Mouse (Mus musculus) brain, embryonic 14.5 days (tissue): ENCODE data around the gene Upp2. TPM values are rescaled to one million over a fixed set of nuclear protein-coding genes. Genes with fewer than 3 reads are reported as not detected.

Source experiments
- DNase-seq: peaks from one replicate; pipeline ENCODE4 v3.0.0-alpha.2; 2011; ENCODE audit warnings: low read depth
- CTCF ChIP-seq: fragments of 200-500 bp; IDR thresholded peaks from 2 replicates; pipeline ENCODE4 v1.5.1; 2012; ENCODE audit warnings: inconsistent platforms, mild to moderate bottlenecking, moderate library complexity, borderline replicate concordance; ENCODE audit not compliant: insufficient read depth, insufficient read length; ENCODE audit errors: extremely low read depth
- POLR2A ChIP-seq: fragments of 200-500 bp; IDR thresholded peaks from 2 replicates; pipeline ENCODE4 v1.6.1; 2012; ENCODE audit warnings: mild to moderate bottlenecking, inconsistent platforms, borderline replicate concordance; ENCODE audit not compliant: poor library complexity, insufficient read depth, insufficient read length, severe bottlenecking; ENCODE audit errors: extremely low read depth
- polyA plus RNA-seq: library from polyadenylated mRNA; depleted of rRNA; stranded (reverse); fragments of >200 nt; gene quantifications from 2 replicates; pipeline ENCODE4 v1.2.3, GENCODE M21; 2012

Gene Upp2
- polyA plus RNA-seq, 1 experiment: 13.5 TPM

- TF ChIP-seq CTCF (no peak), POLR2A (no peak)
- DNase-seq: peak; percentile 97
These were observed 34.7 kb upstream of the Upp2 start for GRCm38 (mm10) chr2:58532260-58532850.

DNA sequence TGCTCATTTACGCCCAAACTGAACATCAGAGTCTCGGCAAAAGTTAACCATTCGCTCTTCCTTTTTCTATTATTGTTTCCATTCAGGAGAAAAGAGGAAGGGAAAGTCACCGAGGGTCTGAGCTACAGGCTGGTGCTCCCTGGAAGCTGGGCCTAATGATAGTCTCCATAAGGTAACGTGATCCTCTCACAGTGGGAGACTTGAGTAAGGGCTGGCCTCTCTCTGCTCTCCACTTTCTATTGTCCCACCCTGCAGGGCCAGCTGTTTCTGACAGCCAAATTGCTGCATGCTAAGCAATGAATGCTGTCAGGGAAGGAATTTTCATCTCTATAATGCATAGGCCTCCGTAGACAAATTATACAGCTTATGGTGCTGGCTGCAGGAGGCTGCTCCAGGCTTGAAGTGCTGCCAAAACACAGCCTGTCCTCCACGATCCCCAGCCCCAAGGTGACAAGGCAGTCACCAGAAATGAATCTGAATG, 33.5 kb upstream of the Upp2 start:
- TF ChIP-seq POLR2A: no peak
- no peak for TF ChIP-seq CTCF
- peak; percentile 86 for DNase-seq

- no peak for TF ChIP-seq CTCF
- no peak for DNase-seq
These were observed 32.7 kb upstream of the Upp2 start for GRCm38 (mm10) chr2:58534379-58534778.

DNA sequence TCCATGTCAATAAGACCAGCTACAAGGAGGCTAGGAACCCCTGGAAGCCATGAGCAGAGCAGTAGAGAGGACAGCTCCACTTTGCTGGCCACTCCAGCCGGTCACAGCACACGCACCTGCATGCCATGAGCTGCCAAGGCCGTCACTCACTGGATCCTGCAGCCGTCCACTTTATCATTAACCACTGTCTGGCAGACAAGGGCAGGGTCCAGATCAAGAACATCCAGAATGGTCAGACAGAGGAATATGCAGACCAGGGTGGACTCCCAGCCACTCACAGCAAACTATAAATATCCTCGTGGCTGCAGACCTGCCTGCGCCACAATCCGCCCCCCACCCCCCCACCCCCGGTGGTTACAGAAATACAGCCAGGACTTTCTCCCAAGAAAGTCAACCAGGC, 31.9 kb upstream of the Upp2 start:
- no peak for DNase-seq
- TF ChIP-seq POLR2A (no peak), CTCF (no peak)

DNA sequence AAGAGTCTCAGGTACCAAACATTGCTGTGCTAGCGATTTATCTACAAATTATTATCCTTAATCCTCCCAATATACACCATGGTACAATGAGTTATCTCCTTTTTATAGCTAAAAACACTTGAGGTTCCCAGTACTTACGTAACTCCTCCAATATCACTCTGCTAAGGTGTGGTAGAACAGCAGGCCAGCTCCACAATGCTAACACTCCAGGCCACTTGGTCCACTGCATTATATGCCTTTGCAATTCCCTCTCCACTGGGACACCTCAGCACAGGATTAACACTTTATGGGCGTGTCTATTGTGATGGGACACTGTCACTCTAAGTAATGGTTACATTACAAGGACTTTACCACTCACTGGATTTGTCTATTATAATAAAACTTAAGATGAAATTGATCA, 30.3 kb upstream of the Upp2 start:
- DNase-seq: no peak
- TF ChIP-seq POLR2A (no peak), CTCF (no peak)

DNA sequence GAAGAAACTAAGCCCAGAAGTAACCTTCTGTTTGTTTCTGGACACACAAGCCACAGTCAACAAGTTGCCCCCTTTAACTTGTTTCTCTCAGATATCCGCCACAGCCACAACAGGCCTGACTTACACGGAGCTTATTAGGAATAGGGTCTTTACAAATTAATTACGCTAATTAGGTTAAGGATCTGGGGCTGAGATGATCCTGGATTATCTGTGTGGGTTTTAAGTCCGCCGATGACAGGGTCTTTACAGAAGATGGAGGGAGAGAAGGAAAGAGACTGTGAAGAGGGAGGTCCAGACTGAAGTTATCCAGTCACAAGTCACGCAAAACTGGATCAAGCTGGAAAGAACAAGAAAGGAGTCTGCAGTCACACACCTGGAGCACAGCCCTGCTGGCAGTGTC, 28.9 kb upstream of the Upp2 start:
- no peak for TF ChIP-seq POLR2A
- no peak for TF ChIP-seq CTCF
- DNase-seq: no peak

DNA sequence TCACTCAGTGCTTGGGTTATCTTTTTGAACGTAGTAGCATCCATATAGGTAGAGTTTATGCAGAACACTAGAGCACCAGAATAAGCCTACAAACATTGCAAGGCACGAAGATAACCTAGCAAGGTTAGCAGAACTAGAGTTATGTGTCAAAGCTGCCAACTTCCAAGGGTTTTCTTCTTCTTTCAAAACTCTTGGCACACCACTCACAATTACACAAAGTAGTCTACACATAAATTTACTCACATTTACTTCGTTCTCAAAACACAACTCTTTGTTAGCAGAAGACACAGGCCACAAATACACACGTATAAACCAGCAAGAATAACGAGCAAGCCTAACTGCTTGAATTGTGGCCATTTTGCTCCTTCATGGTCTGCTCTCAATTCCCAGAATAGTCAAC, 23.8 kb upstream of the Upp2 start:
- TF ChIP-seq CTCF (no peak), POLR2A (no peak)
- DNase-seq: no peak

DNA sequence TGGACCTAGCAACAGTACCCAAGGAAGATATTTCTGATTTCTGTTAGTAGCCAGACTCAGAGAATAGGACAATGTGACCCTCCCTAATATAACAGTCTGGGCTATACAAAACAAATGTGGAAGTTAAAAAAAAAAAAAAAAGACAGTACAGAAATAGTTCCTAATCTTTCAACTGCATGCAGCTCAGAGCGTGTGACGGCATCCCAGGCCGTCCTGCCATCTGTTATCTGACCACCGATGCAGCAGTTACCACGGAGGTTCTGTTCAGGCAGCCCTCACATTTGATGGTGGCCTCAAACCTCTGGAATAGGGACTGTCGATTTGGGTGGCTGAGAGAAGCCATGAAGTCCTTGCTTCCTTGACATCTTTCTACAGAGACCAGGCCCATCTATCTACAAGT, 22.7 kb upstream of the Upp2 start:
- TF ChIP-seq CTCF: no peak
- no peak for TF ChIP-seq POLR2A
- no peak for DNase-seq

GRCm38 (mm10) chr2:58546264-58546663, 20.8 kb upstream of the Upp2 start:
- TF ChIP-seq POLR2A: no peak
- no peak for DNase-seq

DNA sequence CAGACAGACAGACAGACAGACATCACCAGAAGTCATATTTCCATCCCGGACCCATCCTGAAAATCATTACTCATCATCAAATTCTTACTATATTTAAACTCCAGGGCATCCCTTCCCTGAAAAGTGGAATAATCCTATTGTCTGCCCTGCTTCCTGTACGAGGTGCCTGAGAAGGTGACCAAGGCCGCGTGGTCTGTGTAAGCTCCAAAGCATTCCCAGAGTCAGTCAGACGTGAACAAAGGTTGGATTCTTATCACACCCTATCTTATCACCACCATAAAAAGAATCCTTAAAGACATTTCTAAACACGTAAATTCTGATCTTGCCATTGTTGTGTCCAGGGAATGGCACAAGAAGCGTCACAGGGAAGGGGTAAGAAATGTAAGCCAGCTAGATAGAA, 18.2 kb upstream of the Upp2 start:
- no peak for TF ChIP-seq CTCF
- TF ChIP-seq POLR2A: no peak
- no peak for DNase-seq

- no peak for TF ChIP-seq POLR2A
- TF ChIP-seq CTCF: no peak
- DNase-seq: no peak
These were observed 17.1 kb upstream of the Upp2 start for GRCm38 (mm10) chr2:58549960-58550359.

DNA sequence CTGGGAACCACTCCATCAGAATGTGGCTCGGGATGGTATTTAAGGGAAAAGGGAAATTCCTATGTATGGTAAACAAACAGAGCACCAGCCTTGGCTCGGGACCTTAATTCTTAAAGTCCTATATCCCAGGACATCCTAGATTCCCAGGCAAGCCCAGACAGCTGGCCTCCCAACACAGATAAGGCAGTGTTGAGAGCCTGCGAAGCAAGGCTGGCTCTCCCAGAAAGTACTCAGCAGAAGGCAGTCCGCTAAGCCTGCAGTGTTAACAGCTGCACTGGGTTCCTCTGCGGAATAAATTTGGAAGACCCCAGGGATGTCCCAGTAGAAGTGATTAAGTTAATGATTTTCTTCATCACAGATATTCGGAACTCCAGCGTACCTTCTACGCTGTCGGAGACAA, 16.6 kb upstream of the Upp2 start:
- peak; percentile 56 for DNase-seq
- no peak for TF ChIP-seq CTCF
- TF ChIP-seq POLR2A: no peak

DNA sequence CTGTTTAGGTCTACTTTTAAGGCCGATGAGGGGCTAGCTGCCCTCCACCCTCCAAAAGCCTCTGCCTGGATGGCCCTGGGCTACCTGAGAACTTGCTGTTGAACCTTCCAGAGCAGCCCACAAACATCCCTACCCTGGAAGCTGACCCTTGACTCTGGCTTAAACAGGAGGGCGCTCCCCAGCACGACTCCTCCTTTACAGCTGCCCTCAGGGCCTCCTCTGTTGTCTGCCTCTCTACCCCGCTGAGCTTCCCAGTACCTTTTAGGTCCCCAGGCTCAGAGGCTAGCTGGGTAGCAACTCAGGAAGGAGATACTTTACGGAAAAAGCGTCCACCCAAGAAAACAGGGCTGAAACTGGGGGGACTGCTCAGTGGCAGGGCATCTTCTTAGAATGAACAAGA, 15.2 kb upstream of the Upp2 start:
- TF ChIP-seq POLR2A (no peak), CTCF (no peak)
- DNase-seq: no peak

DNA sequence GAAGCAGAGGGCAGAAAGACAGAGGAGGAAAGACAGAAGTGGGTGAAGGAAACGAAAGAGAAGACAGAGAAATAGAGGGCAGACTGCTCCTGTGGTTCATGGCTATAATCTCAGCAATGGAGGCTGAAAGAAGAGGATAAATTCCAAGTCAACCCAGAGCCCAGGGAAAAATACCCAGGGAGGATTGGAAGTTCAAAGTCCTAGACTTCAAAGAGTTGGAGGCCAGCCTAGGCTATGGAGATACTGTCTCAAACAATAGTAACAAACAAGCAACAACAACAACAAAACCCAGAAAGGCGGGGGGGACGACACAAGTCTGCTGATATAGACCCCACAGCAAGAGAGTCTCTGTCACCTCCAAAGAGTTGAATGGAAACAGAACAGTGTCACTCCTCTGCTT, 14.8 kb upstream of the Upp2 start:
- TF ChIP-seq CTCF: no peak
- no peak for TF ChIP-seq POLR2A
- DNase-seq: no peak

DNA sequence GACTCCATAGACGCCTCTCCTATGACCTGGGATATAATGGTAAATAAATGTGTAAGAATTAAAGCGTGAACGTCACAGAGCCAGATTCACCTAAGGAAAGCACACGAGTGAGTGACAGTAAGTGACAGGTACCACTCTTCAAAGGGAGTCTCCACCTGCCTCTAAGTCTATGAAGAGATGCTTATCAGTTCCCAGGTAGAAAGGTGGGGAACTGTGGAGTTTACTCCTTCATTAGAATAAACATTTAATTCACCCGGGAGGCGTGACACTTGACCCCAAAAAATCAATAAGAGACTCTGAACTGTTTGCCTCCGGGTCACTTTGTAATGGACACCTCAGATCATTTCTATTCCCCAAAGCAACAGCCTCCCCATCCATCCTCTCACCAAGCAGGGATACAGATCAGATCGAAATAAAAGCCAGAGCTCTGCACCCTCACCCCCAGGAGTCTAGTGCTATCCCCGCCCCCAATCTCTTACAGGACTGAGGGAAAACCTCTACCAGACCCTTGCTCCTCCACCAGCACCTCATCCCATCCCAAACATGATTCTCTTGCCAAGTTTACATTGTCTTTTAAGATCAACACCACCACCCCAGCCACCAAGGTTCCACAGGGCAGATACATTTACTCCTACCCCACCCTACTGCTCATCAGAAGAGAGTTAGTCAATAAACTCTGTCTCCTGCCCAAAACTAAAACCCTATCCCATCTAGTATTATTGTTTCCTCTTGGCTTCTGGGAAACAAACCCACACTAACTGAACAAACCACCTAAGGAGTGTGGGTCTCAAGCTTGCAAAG, 9.9 kb upstream of the Upp2 start:
- no peak for TF ChIP-seq POLR2A
- no peak for DNase-seq

- DNase-seq: no peak
- TF ChIP-seq CTCF (no peak), POLR2A (no peak)
These were observed 5.0 kb upstream of the Upp2 start for GRCm38 (mm10) chr2:58562137-58562536.
